Mouse (Mus musculus) liver, embryonic 14.5 days (tissue): ENCODE measurements around the gene Gmnn.

Experiments
- CTCF ChIP-seq: IDR thresholded peaks from 2 replicates; pipeline ENCODE4 v1.5.1; 2016; ENCODE audit warnings: antibody characterized with exemption, low read depth, control low read depth
- EP300 ChIP-seq: IDR thresholded peaks from 2 replicates; pipeline ENCODE4 v1.6.1; 2016; ENCODE audit warnings: antibody characterized with exemption, low read depth

GRCm38 (mm10) chr13:24762254-24762653, 531 bp upstream of the Gmnn start:
- TF ChIP-seq EP300 (no peak), CTCF (no peak)
